Mouse (Mus musculus) MEL (cell line): Measurements from ENCODE around the gene Gli3. TPM values are rescaled to one million over a fixed set of nuclear protein-coding genes. Genes with fewer than 3 reads are reported as not detected.

Experiments
- DNase-seq: peaks from one replicate; pipeline ENCODE4 v3.0.0; 2011; ENCODE audit warnings: low read depth, low spot score
- H3K27ac ChIP-seq: 2 replicates; pipeline ENCODE4 v1.5.1; 2012; ENCODE audit warnings: low read depth, mild to moderate bottlenecking, control low read depth, low read length, moderate library complexity; ENCODE audit not compliant: control insufficient read depth
- H3K27me3 ChIP-seq, 2 experiments: fragments of 150-350 bp in 1 of 2; sonication (generic) in 1 of 2; 2 replicates each; pipeline ENCODE4 v1.6.1; 2012; ENCODE audit warnings: low read length in 2 of 2, mild to moderate bottlenecking in 2 of 2, improper control_type of control experiment in 1 of 2, moderate library complexity in 1 of 2; ENCODE audit not compliant: insufficient read depth in 2 of 2, control insufficient read depth in 1 of 2
- H3K36me3 ChIP-seq, 2 experiments: 2 replicates each; pipeline ENCODE4 v1.6.1; 2012 to 2014; ENCODE audit warnings: low read length in 2 of 2, improper control_type of control experiment in 1 of 2, inconsistent platforms in 1 of 2, mild to moderate bottlenecking in 1 of 2; ENCODE audit not compliant: insufficient read depth in 2 of 2, control insufficient read depth in 1 of 2
- H3K4me1 ChIP-seq, 2 experiments: fragments of 150-350 bp in 1 of 2; sonication (generic) in 1 of 2; 2 replicates each; pipeline ENCODE4 v1.6.1; 2012; ENCODE audit warnings: low read length in 2 of 2, improper control_type of control experiment in 1 of 2, mild to moderate bottlenecking in 1 of 2; ENCODE audit not compliant: insufficient read depth in 2 of 2, control insufficient read depth in 1 of 2
- H3K4me3 ChIP-seq, 2 experiments: fragments of 150-350 bp in 1 of 2; sonication (generic) in 1 of 2; 2 replicates each; pipeline ENCODE4 v1.5.1; 2012; ENCODE audit warnings: low read depth in 2 of 2, low read length in 2 of 2, mild to moderate bottlenecking in 2 of 2, moderate library complexity in 2 of 2, control low read depth in 1 of 2, improper control_type of control experiment in 1 of 2; ENCODE audit not compliant: control insufficient read depth in 1 of 2, insufficient read depth in 1 of 2
- H3K79me2 ChIP-seq: 2 replicates; pipeline ENCODE4 v1.6.1; 2012; ENCODE audit warnings: mild to moderate bottlenecking, low read length, moderate library complexity; ENCODE audit not compliant: control insufficient read depth, poor library complexity, insufficient read depth
- H3K9ac ChIP-seq: 2 replicates; pipeline ENCODE4 v1.6.1; 2012; ENCODE audit warnings: low read depth, mild to moderate bottlenecking, control low read depth, low read length, moderate library complexity; ENCODE audit not compliant: control insufficient read depth, poor library complexity, severe bottlenecking
- H3K9me3 ChIP-seq: fragments of 150-350 bp; sonication (generic); replicated peaks from 2 replicates; pipeline ENCODE4 v1.6.1; 2012; ENCODE audit warnings: mild to moderate bottlenecking, low read length, improper control_type of control experiment, moderate library complexity; ENCODE audit not compliant: insufficient read depth
- BHLHE40 ChIP-seq: IDR thresholded peaks from 2 replicates; pipeline ENCODE4 v1.6.1; 2012; ENCODE audit warnings: low read depth, mild to moderate bottlenecking, inconsistent platforms, low read length, improper control_type of control experiment, borderline replicate concordance
- CHD1 ChIP-seq: IDR thresholded peaks from 2 replicates; pipeline ENCODE4 v1.6.1; 2012; ENCODE audit warnings: low read depth, mild to moderate bottlenecking, inconsistent platforms, low read length, improper control_type of control experiment
- ELF1 ChIP-seq: IDR thresholded peaks from 2 replicates; pipeline ENCODE4 v1.6.1; 2014; ENCODE audit warnings: low read depth, mild to moderate bottlenecking, inconsistent platforms, low read length, improper control_type of control experiment, moderate library complexity
- ETS1 ChIP-seq: IDR thresholded peaks from 2 replicates; pipeline ENCODE4 v1.6.1; 2012; ENCODE audit warnings: low read depth, mild to moderate bottlenecking, inconsistent platforms, low read length, improper control_type of control experiment, moderate library complexity
- GABPA ChIP-seq: IDR thresholded peaks from 2 replicates; pipeline ENCODE4 v1.6.1; 2012; ENCODE audit warnings: low read depth, mild to moderate bottlenecking, inconsistent platforms, low read length, improper control_type of control experiment, moderate library complexity
- GATA1 ChIP-seq: IDR thresholded peaks from 2 replicates; pipeline ENCODE4 v1.6.1; 2011; ENCODE audit warnings: low read depth, low read length, improper control_type of control experiment
- MAX ChIP-seq: IDR thresholded peaks from 2 replicates; pipeline ENCODE4 v1.6.1; 2011; ENCODE audit warnings: low read length, improper control_type of control experiment
- MAZ ChIP-seq: IDR thresholded peaks from 2 replicates; pipeline ENCODE4 v1.6.1; 2012; ENCODE audit warnings: low read depth, mild to moderate bottlenecking, inconsistent platforms, low read length, improper control_type of control experiment
- MEF2A ChIP-seq: IDR thresholded peaks from 2 replicates; pipeline ENCODE4 v1.6.1; 2014; ENCODE audit warnings: low read depth, mild to moderate bottlenecking, inconsistent platforms, low read length, improper control_type of control experiment; ENCODE audit not compliant: poor library complexity, insufficient replicate concordance, severe bottlenecking; ENCODE audit errors: extremely low read depth
- MXI1 ChIP-seq: IDR thresholded peaks from 2 replicates; pipeline ENCODE4 v1.6.1; 2011; ENCODE audit warnings: mild to moderate bottlenecking, low read depth, low read length, improper control_type of control experiment
- MYC ChIP-seq: IDR thresholded peaks from 2 replicates; pipeline ENCODE4 v1.6.1; 2011; ENCODE audit warnings: low read depth, mild to moderate bottlenecking, low read length, improper control_type of control experiment, moderate library complexity
- NELFE ChIP-seq: IDR thresholded peaks from 2 replicates; pipeline ENCODE4 v1.6.1; 2011; ENCODE audit warnings: low read depth, low read length, improper control_type of control experiment
- POLR2AphosphoS2 ChIP-seq: IDR thresholded peaks from 2 replicates; pipeline ENCODE4 v1.6.1; 2011; ENCODE audit warnings: low read length, improper control_type of control experiment
- POLR2AphosphoS5 ChIP-seq: IDR thresholded peaks from 2 replicates; pipeline ENCODE4 v1.6.1; 2012; ENCODE audit warnings: low read depth, borderline replicate concordance, mild to moderate bottlenecking, inconsistent platforms, low read length, moderate library complexity, mixed read lengths
- RCOR1 ChIP-seq: IDR thresholded peaks from 2 replicates; pipeline ENCODE4 v1.6.1; 2012; ENCODE audit warnings: low read depth, mild to moderate bottlenecking, inconsistent platforms, low read length, improper control_type of control experiment
- SIN3A ChIP-seq: IDR thresholded peaks from 2 replicates; pipeline ENCODE4 v1.6.1; 2012; ENCODE audit warnings: low read length, improper control_type of control experiment, inconsistent platforms
- TAL1 ChIP-seq: IDR thresholded peaks from 2 replicates; pipeline ENCODE4 v1.6.1; 2012; ENCODE audit warnings: mild to moderate bottlenecking, inconsistent platforms, low read length, moderate library complexity, mixed read lengths
- TBP ChIP-seq: IDR thresholded peaks from 2 replicates; pipeline ENCODE4 v1.8.0; 2011; ENCODE audit warnings: low read depth, low read length, improper control_type of control experiment
- TCF12 ChIP-seq: IDR thresholded peaks from 2 replicates; pipeline ENCODE4 v1.6.1; 2014; ENCODE audit warnings: low read depth, mild to moderate bottlenecking, inconsistent platforms, low read length, improper control_type of control experiment, moderate library complexity
- USF1 ChIP-seq: IDR thresholded peaks from 2 replicates; pipeline ENCODE4 v1.6.1; 2014; ENCODE audit warnings: low read depth, mild to moderate bottlenecking, inconsistent platforms, low read length, improper control_type of control experiment, moderate library complexity
- USF2 ChIP-seq, 2 experiments: IDR thresholded peaks; 2 replicates each; pipeline ENCODE4 v1.6.1; 2011 to 2012; ENCODE audit warnings: improper control_type of control experiment in 2 of 2, low read length in 2 of 2, borderline replicate concordance in 1 of 2, inconsistent platforms in 1 of 2, low read depth in 1 of 2, mild to moderate bottlenecking in 1 of 2; ENCODE audit not compliant: insufficient read depth in 1 of 2
- ZC3H11A ChIP-seq: IDR thresholded peaks from 2 replicates; pipeline ENCODE4 v1.6.1; 2012; ENCODE audit warnings: low read depth, mild to moderate bottlenecking, inconsistent platforms, low read length, improper control_type of control experiment
- ZMIZ1 ChIP-seq: IDR thresholded peaks from 2 replicates; pipeline ENCODE4 v1.6.1; 2012; ENCODE audit warnings: low read depth, mild to moderate bottlenecking, inconsistent platforms, low read length, improper control_type of control experiment, moderate library complexity
- ZNF384 ChIP-seq: IDR thresholded peaks from 2 replicates; pipeline ENCODE4 v1.6.1; 2012; ENCODE audit warnings: low read depth, mild to moderate bottlenecking, inconsistent platforms, low read length, improper control_type of control experiment
- polyA plus RNA-seq, 2 experiments: library from polyadenylated mRNA; stranded (reverse) in 1 of 2; unstranded in 1 of 2; fragments of >175 nt in 1 of 2; fragments of >200 nt in 1 of 2; gene quantifications; 2 replicates each; pipeline versions ENCODE4 v1.2.1 to v1.2.4; 2012; ENCODE audit warnings: low replicate concordance in 2 of 2, low read depth in 1 of 2; ENCODE audit not compliant: insufficient read length in 2 of 2, insufficient read depth in 1 of 2, missing spikeins in 1 of 2
- total RNA-seq: library from RNA; depleted of rRNA; stranded (reverse); fragments of 300-350 nt; gene quantifications from 2 replicates; pipeline ENCODE4 v1.2.3, GENCODE M21; 2012

Gene Gli3
- total and polyA plus RNA-seq, 3 experiments, result not detected

DNA sequence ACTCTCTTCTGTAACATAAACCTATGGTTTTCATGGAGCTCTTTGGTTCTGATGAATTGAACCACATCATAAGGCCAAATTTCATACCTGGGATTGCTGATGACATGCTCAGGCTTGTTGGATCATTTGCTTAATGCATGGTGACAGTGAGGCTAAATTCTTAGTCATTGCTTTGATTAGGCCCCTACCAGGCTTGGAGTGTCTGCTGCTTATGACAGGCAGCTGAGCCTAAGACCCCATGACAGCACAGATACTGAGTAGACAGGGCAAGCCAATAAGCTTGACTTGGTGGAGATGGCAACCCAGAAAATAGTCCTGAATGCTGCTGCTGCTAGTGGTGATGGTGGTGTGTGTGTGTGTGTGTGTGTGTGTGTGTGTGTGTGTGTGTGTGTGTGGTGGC is 47.9 kb downstream of the Gli3 start:
- DNase-seq, result no peak
- H3K4me3 ChIP-seq, result no peak overlapping the region
- H3K27me3 ChIP-seq, result no peaks in the 10 kb centered on the region
- no peak overlapping the region for H3K9ac ChIP-seq
- H3K27ac ChIP-seq, result no peak overlapping the region
- no peaks in the 10 kb centered on the region for H3K79me2 ChIP-seq
- H3K9me3 ChIP-seq, result no peaks in the 10 kb centered on the region
- TF ChIP-seq CHD1, result no peak
- TF ChIP-seq RCOR1, result no peak
- no peak for TF ChIP-seq GATA1
- no peak for TF ChIP-seq ZMIZ1
- no peak for TF ChIP-seq BHLHE40
- no peak for TF ChIP-seq MEF2A
- TF ChIP-seq MXI1, result no peak
- TF ChIP-seq MAZ, result no peak
- no peak for TF ChIP-seq MAX
- TF ChIP-seq ZNF384, result no peak
- no peak for TF ChIP-seq ELF1
- no peak for TF ChIP-seq USF1
- TF ChIP-seq ETS1, result no peak
- TF ChIP-seq TBP, result no peak
- no peak for TF ChIP-seq POLR2AphosphoS5
- TF ChIP-seq ZC3H11A, result no peak
- no peak for TF ChIP-seq SIN3A
- no peak for TF ChIP-seq GABPA
- TF ChIP-seq USF2 (IDR thresholded peaks at IDR 0.05; ENCODE audit: borderline replicate concordance in 1 of 2, insufficient read depth in 1 of 2, low read depth in 1 of 2, low read length in 2 of 2), result no peak
- H3K36me3 ChIP-seq, result no peaks in the 10 kb centered on the region
- H3K4me1 ChIP-seq, result no peaks in the 10 kb centered on the region

- no peaks in the 10 kb centered on the region for H3K36me3 ChIP-seq
- H3K4me3 ChIP-seq, result no peak overlapping the region
- no peaks in the 10 kb centered on the region for H3K27me3 ChIP-seq
- no peak overlapping the region for H3K27ac ChIP-seq
- no peaks in the 10 kb centered on the region for H3K79me2 ChIP-seq
- no peaks in the 10 kb centered on the region for H3K9me3 ChIP-seq
- H3K4me1 ChIP-seq, result no peaks in the 10 kb centered on the region
- DNase-seq, result no peak
- no peak overlapping the region for H3K9ac ChIP-seq
- TF ChIP-seq USF2 (IDR thresholded peaks at IDR 0.05; ENCODE audit: borderline replicate concordance in 1 of 2, insufficient read depth in 1 of 2, low read depth in 1 of 2, low read length in 2 of 2), result no peak
- TF ChIP-seq ELF1, result no peak
- TF ChIP-seq POLR2AphosphoS2, result no peak
- no peak for TF ChIP-seq MYC
- no peak for TF ChIP-seq TAL1
- TF ChIP-seq TBP, result no peak
- no peak for TF ChIP-seq TCF12
- TF ChIP-seq NELFE, result no peak
- no peak for TF ChIP-seq CHD1
- TF ChIP-seq BHLHE40, result no peak
- TF ChIP-seq ZMIZ1, result no peak
Measured at GRCm38 (mm10) chr13:15513114-15513513, 50.1 kb downstream of the Gli3 start.
